ENCODE assay signal across 9 mouse cellular contexts in genomic region chr3:87935776-87936175, GRCm38 (mm10). TPM values are rescaled to one million over a fixed set of nuclear protein-coding genes. Genes with fewer than 3 reads are reported as not detected.
DNase-seq lines count a peak whose midpoint lies in the region; ATAC-seq and TF ChIP-seq lines count a peak whose summit lies in the region.
"Had no signal": no experiment of that assay in that cellular context is flagged by ENCODE, and none has a peak within 500 bp of the region (broad histone marks: within the 10 kb centered on the region; RNA-seq: fewer than 3 reads in every experiment).

No protein-coding gene starts in this region.

- TF ChIP-seq CTCF in E14TG2a.4 (conservative IDR thresholded peaks at IDR 0.05; ENCODE audit: low read length): peak; percentile 98
- TF ChIP-seq CTCF in bone marrow, adult 2 months (IDR thresholded peaks at IDR 0.05; ENCODE audit: control insufficient read depth, insufficient read depth, low read length): peak; percentile 89
- TF ChIP-seq CTCF in embryonic fibroblast, embryonic 13.5 days (IDR thresholded peaks at IDR 0.05; ENCODE audit: borderline replicate concordance, insufficient read depth, low read length): peak; percentile 65; the same call in 1 of the 2 replicates

- no peak overlapping the region for H3K4me3 ChIP-seq in E14TG2a.4 (replicated peaks; ENCODE audit: low read length)
- no peak overlapping the region for H3K4me3 ChIP-seq in bone marrow, adult 2 months (replicated peaks; ENCODE audit: control insufficient read depth, low read depth, low read length)
- no peak overlapping the region for H3K4me3 ChIP-seq in embryonic fibroblast, embryonic 13.5 days (ENCODE audit: insufficient read depth, low read length)
- H3K4me3 ChIP-seq in lung, embryonic 15.5 days: no peak overlapping the region

- no peak overlapping the region for H3K4me2 ChIP-seq in lung, embryonic 15.5 days

- no peaks in the 10 kb centered on the region for H3K27me3 ChIP-seq in E14TG2a.4 (ENCODE audit: insufficient read depth, low read length)
- no peaks in the 10 kb centered on the region for H3K27me3 ChIP-seq in lung, embryonic 15.5 days

- no peak overlapping the region for H3K27ac ChIP-seq in bone marrow, adult 2 months (ENCODE audit: control insufficient read depth, insufficient read depth, low read depth, low read length, poor library complexity)
- H3K27ac ChIP-seq in embryonic fibroblast, embryonic 13.5 days (ENCODE audit: insufficient read depth, low read length): no peak overlapping the region
- no peak overlapping the region for H3K27ac ChIP-seq in lung, embryonic 15.5 days

- peaks cover 96% of the 10 kb centered on the region for H3K36me3 ChIP-seq in E14TG2a.4 (ENCODE audit: insufficient read depth, low read length)
- H3K36me3 ChIP-seq in lung, embryonic 15.5 days: peaks cover 74% of the 10 kb centered on the region

- no peak for TF ChIP-seq POLR2A in bone marrow, adult 2 months (IDR thresholded peaks at IDR 0.05; ENCODE audit: borderline replicate concordance, control insufficient read depth, low read depth, low read length)
- TF ChIP-seq POLR2A in embryonic fibroblast, embryonic 13.5 days (IDR thresholded peaks at IDR 0.05; ENCODE audit: low read depth, low read length): no peak

- H3K9me3 ChIP-seq in E14TG2a.4 (ENCODE audit: low read length): no peaks in the 10 kb centered on the region
- H3K9me3 ChIP-seq in lung, embryonic 15.5 days: no peaks in the 10 kb centered on the region

- peak; percentile 24; the same call in 1 of the 2 replicates for ATAC-seq in lung, embryonic 15.5 days (ENCODE audit: borderline replicate concordance, extremely low read depth, low FRiP score, low TSS enrichment)

- H3K9ac ChIP-seq in lung, embryonic 15.5 days: no peak overlapping the region

- peak; percentile 87 to 91 for DNase-seq in heart, postnatal 14 days
- peak; percentile 94 to 96 for DNase-seq in kidney, postnatal 4 days
- DNase-seq in ovary, postnatal 10 days (ENCODE audit: low spot score): peak; percentile 55
- DNase-seq in thymus, postnatal 36 days: peak; percentile 59 to 61

- intact Hi-C loops in heart, postnatal 14 days (cut with DNase I): loop anchor here (1.0 to 10.0 kb wide), 4 partner anchors 26 to 141 kb away; partner anchors contain the start of genes Insrr and Ntrk1

- H3K4me1 ChIP-seq in E14TG2a.4 (replicated peaks; ENCODE audit: low read depth, low read length): peaks cover 63% of the 10 kb centered on the region
- peaks cover 1% of the 10 kb centered on the region; the same call in 1 of the 2 replicates for H3K4me1 ChIP-seq in bone marrow, adult 2 months (ENCODE audit: control insufficient read depth, insufficient read depth, low read length)
- peaks cover 3% of the 10 kb centered on the region for H3K4me1 ChIP-seq in embryonic fibroblast, embryonic 13.5 days (ENCODE audit: control insufficient read depth, insufficient read depth, low read length)
- peaks cover 29% of the 10 kb centered on the region for H3K4me1 ChIP-seq in lung, embryonic 15.5 days

- 97% methylated on average over 2 of the region's 2 CpGs for WGBS in bone marrow, adult 2 months
- WGBS in lung, embryonic 15.5 days: 97% methylated on average over 2 of the region's 2 CpGs

RNA-seq across cellular contexts. Expression of gene Rrnad1, which starts 5.3 kb away (rescaled TPM):
- polyA plus RNA-seq in bone marrow, adult 2 months (2011; ENCODE audit: insufficient read depth, insufficient read length, low replicate concordance, missing spikeins): 16.2 and 27.7 TPM in 2 replicates
- 11.4 and 12.0 TPM in 2 replicates for polyA plus RNA-seq in embryonic fibroblast, embryonic 13.5 days (2011; ENCODE audit: insufficient read length, low read depth, missing spikeins)
- total RNA-seq in heart, postnatal 14 days (2021): 1 to 10 TPM; 6.9 to 8.5 TPM
- polyA plus RNA-seq in lung, embryonic 15.5 days (2015; fragmentation: Nextera tagmentation; extraction: Ambion mirVana): 18.3 and 18.5 TPM in 2 replicates

RNA-seq across cellular contexts. Expression of gene Isg20l2, which starts 5.7 kb away (rescaled TPM):
- 16.4 and 18.4 TPM in 2 replicates for polyA plus RNA-seq in bone marrow, adult 2 months (2011; ENCODE audit: insufficient read depth, insufficient read length, low replicate concordance, missing spikeins)
- 41.6 and 54.7 TPM in 2 replicates for polyA plus RNA-seq in embryonic fibroblast, embryonic 13.5 days (2011; ENCODE audit: insufficient read length, low read depth, missing spikeins)
- 10 to 100 TPM; 15.7 TPM for total RNA-seq in heart, postnatal 14 days (2021)
- 60.1 and 63.0 TPM in 2 replicates for polyA plus RNA-seq in lung, embryonic 15.5 days (2015; fragmentation: Nextera tagmentation; extraction: Ambion mirVana)

RNA-seq across cellular contexts. Expression of gene Crabp2, which starts 12.7 kb away (rescaled TPM):
- 3.3 TPM in 1 of 2 replicates, not detected in the other for polyA plus RNA-seq in bone marrow, adult 2 months (2011; ENCODE audit: insufficient read depth, insufficient read length, low replicate concordance, missing spikeins)
- 80.0 and 99.8 TPM in 2 replicates for polyA plus RNA-seq in embryonic fibroblast, embryonic 13.5 days (2011; ENCODE audit: insufficient read length, low read depth, missing spikeins)
- under 1 TPM; 0.31 to 0.56 TPM for total RNA-seq in heart, postnatal 14 days (2021)
- 8.1 and 10.4 TPM in 2 replicates for polyA plus RNA-seq in lung, embryonic 15.5 days (2015; fragmentation: Nextera tagmentation; extraction: Ambion mirVana)
- total RNA-seq: gastrocnemius, adult 8-10 months had no signal

RNA-seq across cellular contexts. Expression of gene Mrpl24, which starts 16.5 kb away (rescaled TPM):
- 98.1 and 217 TPM in 2 replicates for polyA plus RNA-seq in bone marrow, adult 2 months (2011; ENCODE audit: insufficient read depth, insufficient read length, low replicate concordance, missing spikeins)
- polyA plus RNA-seq in embryonic fibroblast, embryonic 13.5 days (2011; ENCODE audit: insufficient read length, low read depth, missing spikeins): 130 and 167 TPM in 2 replicates
- 10 to 100 TPM; 65.8 to 71.0 TPM for total RNA-seq in heart, postnatal 14 days (2021)
- 70.5 and 70.9 TPM in 2 replicates for polyA plus RNA-seq in lung, embryonic 15.5 days (2015; fragmentation: Nextera tagmentation; extraction: Ambion mirVana)

RNA-seq across cellular contexts. Expression of gene Hdgf, which starts 29.7 kb away (rescaled TPM):
- 286 and 446 TPM in 2 replicates for polyA plus RNA-seq in bone marrow, adult 2 months (2011; ENCODE audit: insufficient read depth, insufficient read length, low replicate concordance, missing spikeins)
- polyA plus RNA-seq in embryonic fibroblast, embryonic 13.5 days (2011; ENCODE audit: insufficient read length, low read depth, missing spikeins): 267 and 287 TPM in 2 replicates
- 10 to 100 TPM; 88.2 to 91.9 TPM for total RNA-seq in heart, postnatal 14 days (2021)
- polyA plus RNA-seq in lung, embryonic 15.5 days (2015; fragmentation: Nextera tagmentation; extraction: Ambion mirVana): 258 and 260 TPM in 2 replicates
